Mouse (Mus musculus) E14TG2a.4 (cell line): ENCODE results near the gene Tcf7l1.

ENCODE experiments used
- CTCF ChIP-seq: conservative IDR thresholded peaks from 2 replicates; pipeline ENCODE4 v1.5.1; 2014; ENCODE audit warnings: low read length
- NANOG ChIP-seq: IDR thresholded peaks from 2 replicates; pipeline ENCODE4 v1.6.1; 2014; ENCODE audit warnings: borderline replicate concordance, low read length, mixed read lengths

DNA sequence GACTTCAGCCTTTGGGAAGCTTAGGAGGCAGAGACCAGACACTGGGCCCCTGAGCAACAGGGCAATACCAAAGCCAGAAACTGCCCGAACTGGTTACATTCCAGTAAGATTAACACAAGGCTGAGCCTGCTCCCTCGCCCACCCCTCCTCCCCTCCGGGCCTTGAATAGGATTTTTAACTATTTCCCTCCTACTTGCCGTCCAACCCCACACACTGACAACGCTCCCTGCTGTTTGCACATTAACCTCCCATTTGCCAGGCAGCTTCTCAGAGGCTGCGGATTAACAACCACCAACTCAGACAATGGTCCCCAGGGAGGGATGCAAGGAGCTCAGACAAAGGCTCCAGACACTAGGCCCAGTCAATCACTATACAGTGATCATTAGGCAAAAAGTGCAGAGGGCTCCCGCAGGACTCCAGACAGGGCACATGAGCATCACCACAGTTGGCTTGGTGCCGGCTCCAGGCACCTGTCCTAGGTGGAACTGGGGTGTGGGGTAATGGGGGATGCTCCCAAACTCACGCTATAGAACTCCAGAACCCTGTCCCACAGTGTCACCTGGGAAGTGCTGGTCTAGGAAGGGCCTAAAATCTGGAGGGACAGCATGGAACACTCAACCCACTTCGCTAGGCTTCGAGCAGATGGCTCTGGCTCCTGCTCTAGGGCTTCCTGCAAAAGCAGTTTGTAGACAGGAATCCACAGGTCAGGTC, 111.4 kb downstream of the Tcf7l1 start:
- TF ChIP-seq CTCF (no peak), NANOG (peak; percentile 86)
